Mouse (Mus musculus): ENCODE data around the gene Gm6588. TPM values are rescaled to one million over a fixed set of nuclear protein-coding genes. Genes with fewer than 3 reads are reported as not detected.

Gm6588 gene
- polyA plus RNA-seq, 1 experiment from 2014 or later: not detected

DNA sequence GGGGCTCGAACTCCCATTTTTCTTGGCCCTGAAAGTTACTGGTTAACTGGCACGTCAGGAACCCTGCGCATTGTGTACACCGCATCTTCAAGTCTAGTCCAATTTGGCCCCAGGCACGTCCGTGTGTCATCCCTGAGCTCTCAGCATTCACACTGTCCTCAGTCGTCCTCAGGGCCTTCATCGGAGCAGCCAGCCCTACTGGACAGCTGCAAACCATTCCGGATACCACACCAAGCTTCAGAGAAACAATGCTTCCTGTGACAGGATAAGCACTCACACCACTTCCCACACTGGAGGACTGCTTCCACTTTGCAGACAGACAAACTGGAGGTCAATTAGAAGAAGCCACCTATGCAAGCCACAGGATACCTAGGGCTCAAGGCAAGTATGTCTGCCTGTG, 3.9 kb downstream of the Gm6588 start:
- Histone ChIP-seq H3K4me1 (replicated peaks; ENCODE audit: control insufficient read depth, insufficient read depth, low read length) (no peaks in the 10 kb centered on the region), H3K4me2 (ENCODE audit: low read length) (no peak overlapping the region), H3K9me3 (ENCODE audit: control insufficient read depth, low read length) (no peaks in the 10 kb centered on the region), H3K4me3 (ENCODE audit: low read depth, low read length) (no peak overlapping the region), H3K9ac (ENCODE audit: low read length) (no peak overlapping the region), H3K36me3 (ENCODE audit: control insufficient read depth, insufficient read depth, low read length) (no peaks in the 10 kb centered on the region), H3K27ac (ENCODE audit: low read depth) (no peak overlapping the region), H3K27me3 (replicated peaks; ENCODE audit: control insufficient read depth, insufficient read depth, low read length) (no peaks in the 10 kb centered on the region)
- 66% methylated on average over 9 of the region's 9 CpGs for WGBS
- ATAC-seq (replicated peaks; ENCODE audit: low FRiP score, low TSS enrichment, low read depth) (no peak), DNase-seq (ENCODE audit: low spot score) (no peak)

DNA sequence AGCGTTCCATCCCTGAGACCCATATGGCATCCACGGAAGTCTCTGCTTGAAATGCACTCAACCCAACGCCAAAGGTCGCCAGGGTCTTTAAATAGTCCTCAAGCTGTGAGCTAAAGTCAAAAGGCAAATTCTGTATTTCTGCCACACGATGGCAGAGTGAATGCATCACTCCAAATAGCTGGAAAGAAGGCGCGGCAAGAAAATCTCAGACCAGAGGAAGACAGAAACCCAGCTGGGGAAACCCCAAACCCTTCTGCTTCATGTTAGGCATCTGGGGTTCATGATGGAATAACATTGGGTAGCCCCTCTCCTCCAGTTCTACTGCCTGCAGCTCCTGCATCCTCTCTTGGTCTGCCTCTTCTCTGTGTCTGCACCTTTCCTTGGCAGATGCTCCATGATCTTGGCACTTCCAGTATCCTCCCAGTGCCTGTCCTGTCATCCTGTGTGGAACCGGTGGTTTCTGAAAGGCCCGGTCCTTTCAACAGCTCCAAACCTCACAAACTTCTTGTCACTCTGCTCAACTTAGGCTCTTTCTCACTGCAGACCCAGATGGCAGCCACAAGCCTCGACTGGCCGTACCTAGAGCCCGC, 5.8 kb downstream of the Gm6588 start:
- Histone ChIP-seq H3K9ac (ENCODE audit: low read length) (no peak overlapping the region), H3K4me2 (ENCODE audit: low read length) (no peak overlapping the region), H3K36me3 (ENCODE audit: control insufficient read depth, insufficient read depth, low read length) (no peaks in the 10 kb centered on the region), H3K27ac (ENCODE audit: low read depth) (no peak overlapping the region), H3K9me3 (ENCODE audit: control insufficient read depth, low read length) (no peaks in the 10 kb centered on the region), H3K4me1 (replicated peaks; ENCODE audit: control insufficient read depth, insufficient read depth, low read length) (no peaks in the 10 kb centered on the region), H3K4me3 (ENCODE audit: low read depth, low read length) (no peak overlapping the region), H3K27me3 (replicated peaks; ENCODE audit: control insufficient read depth, insufficient read depth, low read length) (no peaks in the 10 kb centered on the region)
- ATAC-seq (replicated peaks; ENCODE audit: low FRiP score, low TSS enrichment, low read depth) (no peak), DNase-seq (ENCODE audit: low spot score) (no peak)
- 62% methylated on average over 12 of the region's 12 CpGs for WGBS

DNA sequence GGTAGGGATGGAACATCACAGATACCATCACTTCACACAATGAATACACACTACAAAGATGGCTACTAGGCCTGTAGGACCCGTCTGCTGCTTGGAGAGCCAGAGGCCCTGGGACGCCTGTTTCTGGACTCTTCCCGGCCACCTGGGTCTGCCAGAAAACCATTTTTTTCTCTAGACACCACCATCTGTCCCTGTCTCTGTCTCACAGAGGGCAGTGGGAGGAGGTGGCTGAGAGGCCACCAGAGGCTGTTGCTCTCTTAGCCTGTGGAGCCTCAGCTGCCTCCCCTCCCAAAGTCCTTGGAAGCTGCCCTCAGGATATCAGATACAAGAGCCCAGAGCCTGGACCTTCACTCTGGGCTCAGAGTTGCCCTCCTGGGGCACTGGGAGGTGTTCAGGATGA, 10.7 kb downstream of the Gm6588 start:
- Histone ChIP-seq H3K4me3 (ENCODE audit: low read depth, low read length) (no peak overlapping the region), H3K27me3 (replicated peaks; ENCODE audit: control insufficient read depth, insufficient read depth, low read length) (no peaks in the 10 kb centered on the region), H3K4me1 (replicated peaks; ENCODE audit: control insufficient read depth, insufficient read depth, low read length) (no peaks in the 10 kb centered on the region), H3K9ac (ENCODE audit: low read length) (no peak overlapping the region), H3K4me2 (ENCODE audit: low read length) (no peak overlapping the region), H3K36me3 (ENCODE audit: control insufficient read depth, insufficient read depth, low read length) (no peaks in the 10 kb centered on the region), H3K9me3 (ENCODE audit: control insufficient read depth, low read length) (no peaks in the 10 kb centered on the region), H3K27ac (ENCODE audit: low read depth) (no peak overlapping the region)
- ATAC-seq (replicated peaks; ENCODE audit: low FRiP score, low TSS enrichment, low read depth) (no peak), DNase-seq (ENCODE audit: low spot score) (no peak)
- 65% methylated on average over 3 of the region's 3 CpGs for WGBS

DNA sequence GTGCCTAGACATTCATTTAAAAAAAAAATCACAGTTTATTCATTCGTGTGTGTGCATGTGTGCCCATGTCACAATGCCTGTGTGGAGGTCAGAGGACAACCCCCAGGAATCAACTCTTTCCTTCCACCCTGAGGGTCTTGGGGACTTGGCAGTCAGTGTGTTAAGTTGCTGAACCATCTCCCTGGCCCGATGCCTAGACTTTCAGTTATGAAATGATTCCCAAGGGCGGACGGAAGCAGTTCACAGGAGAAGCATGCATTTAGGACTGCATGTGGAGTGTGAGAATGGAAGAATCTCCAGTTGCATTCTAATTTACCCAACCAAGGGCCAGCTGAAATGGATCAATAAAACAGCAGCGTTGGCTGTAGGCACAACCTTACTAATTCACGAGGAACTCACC, 17.1 kb downstream of the Gm6588 start:
- H3K36me3 ChIP-seq (ENCODE audit: control insufficient read depth, insufficient read depth, low read length): no peaks in the 10 kb centered on the region
- no peak for DNase-seq (ENCODE audit: low spot score)
- no peaks in the 10 kb centered on the region for H3K9me3 ChIP-seq (ENCODE audit: control insufficient read depth, low read length)
- WGBS: 50% methylated on average over 6 of the region's 6 CpGs
- H3K4me1 ChIP-seq (replicated peaks; ENCODE audit: control insufficient read depth, insufficient read depth, low read length): no peaks in the 10 kb centered on the region; the same call in 1 of the 2 replicates
- H3K4me2 ChIP-seq (ENCODE audit: low read length): no peak overlapping the region
- no peak overlapping the region for H3K27ac ChIP-seq (ENCODE audit: low read depth)
- no peaks in the 10 kb centered on the region for H3K27me3 ChIP-seq (replicated peaks; ENCODE audit: control insufficient read depth, insufficient read depth, low read length)
- no peak overlapping the region for H3K9ac ChIP-seq (ENCODE audit: low read length)
- no peak overlapping the region for H3K4me3 ChIP-seq (ENCODE audit: low read depth, low read length)
- no peak for ATAC-seq (replicated peaks; ENCODE audit: low FRiP score, low TSS enrichment, low read depth)

DNA sequence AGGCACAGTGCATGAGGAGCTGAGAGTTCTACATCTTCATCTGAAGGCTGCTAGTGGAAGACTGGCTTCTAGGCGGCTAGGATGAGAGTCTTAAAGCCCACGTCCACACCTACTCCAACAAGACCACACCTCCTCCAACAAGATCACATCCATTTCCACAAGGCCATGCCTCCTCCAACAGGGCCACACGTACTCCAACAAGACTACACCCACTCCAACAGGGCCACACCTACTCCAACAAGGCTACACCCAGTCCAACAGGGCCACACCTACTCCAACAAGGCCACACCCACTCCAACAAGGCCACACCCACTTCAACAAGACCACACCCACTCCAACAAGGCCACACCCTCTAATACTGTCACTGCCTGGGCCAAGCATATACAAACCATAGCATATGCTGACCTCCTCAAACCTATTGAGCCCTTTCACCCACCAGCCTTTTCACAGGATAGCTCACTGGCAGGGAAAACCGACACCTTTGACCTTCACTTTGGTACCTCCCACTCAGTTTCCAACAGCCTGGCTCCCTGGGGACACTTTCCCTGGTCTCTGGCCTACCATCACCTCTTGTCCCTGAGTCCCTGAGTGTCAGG, 19.9 kb downstream of the Gm6588 start:
- no peak for DNase-seq (ENCODE audit: low spot score)
- no peak for ATAC-seq (replicated peaks; ENCODE audit: low FRiP score, low TSS enrichment, low read depth)
- 70% methylated on average over 4 of the region's 4 CpGs for WGBS
- H3K4me3 ChIP-seq (ENCODE audit: low read depth, low read length): no peak overlapping the region
- H3K27ac ChIP-seq (ENCODE audit: low read depth): no peak overlapping the region
- H3K4me2 ChIP-seq (ENCODE audit: low read length): no peak overlapping the region
- no peak overlapping the region for H3K9ac ChIP-seq (ENCODE audit: low read length)
- H3K4me1 ChIP-seq (replicated peaks; ENCODE audit: control insufficient read depth, insufficient read depth, low read length): no peaks in the 10 kb centered on the region; the same call in 1 of the 2 replicates
- H3K9me3 ChIP-seq (ENCODE audit: control insufficient read depth, low read length): no peaks in the 10 kb centered on the region
- no peaks in the 10 kb centered on the region for H3K36me3 ChIP-seq (ENCODE audit: control insufficient read depth, insufficient read depth, low read length)
- H3K27me3 ChIP-seq (replicated peaks; ENCODE audit: control insufficient read depth, insufficient read depth, low read length): no peaks in the 10 kb centered on the region

DNA sequence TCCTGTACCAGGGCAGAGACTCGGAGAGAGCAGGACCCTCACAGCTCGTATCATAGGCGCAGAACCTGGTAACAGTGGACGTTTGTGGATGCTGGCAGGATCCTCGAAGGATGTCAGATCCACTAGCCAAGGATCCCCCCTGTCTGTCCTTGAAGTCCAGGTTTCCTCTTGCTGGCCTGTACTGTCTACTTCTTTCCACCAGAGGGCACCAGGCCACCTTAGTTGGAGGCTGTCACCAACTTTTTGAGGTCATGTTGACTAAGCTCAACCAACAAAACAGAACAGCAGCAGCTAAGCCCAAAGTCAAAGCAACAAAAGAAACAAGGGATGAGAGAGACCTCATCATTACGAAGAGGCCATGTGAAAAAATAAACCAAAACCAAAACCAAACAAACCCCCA, 20.9 kb downstream of the Gm6588 start:
- no peak overlapping the region for H3K27ac ChIP-seq (ENCODE audit: low read depth)
- H3K9ac ChIP-seq (ENCODE audit: low read length): no peak overlapping the region
- H3K36me3 ChIP-seq (ENCODE audit: control insufficient read depth, insufficient read depth, low read length): no peaks in the 10 kb centered on the region
- no peak for DNase-seq (ENCODE audit: low spot score)
- H3K4me3 ChIP-seq (ENCODE audit: low read depth, low read length): no peak overlapping the region
- H3K27me3 ChIP-seq (replicated peaks; ENCODE audit: control insufficient read depth, insufficient read depth, low read length): no peaks in the 10 kb centered on the region
- WGBS: 66% methylated on average over 6 of the region's 6 CpGs
- no peak for ATAC-seq (replicated peaks; ENCODE audit: low FRiP score, low TSS enrichment, low read depth)
- H3K9me3 ChIP-seq (ENCODE audit: control insufficient read depth, low read length): no peaks in the 10 kb centered on the region
- no peaks in the 10 kb centered on the region; the same call in 1 of the 2 replicates for H3K4me1 ChIP-seq (replicated peaks; ENCODE audit: control insufficient read depth, insufficient read depth, low read length)
- no peak overlapping the region for H3K4me2 ChIP-seq (ENCODE audit: low read length)

DNA sequence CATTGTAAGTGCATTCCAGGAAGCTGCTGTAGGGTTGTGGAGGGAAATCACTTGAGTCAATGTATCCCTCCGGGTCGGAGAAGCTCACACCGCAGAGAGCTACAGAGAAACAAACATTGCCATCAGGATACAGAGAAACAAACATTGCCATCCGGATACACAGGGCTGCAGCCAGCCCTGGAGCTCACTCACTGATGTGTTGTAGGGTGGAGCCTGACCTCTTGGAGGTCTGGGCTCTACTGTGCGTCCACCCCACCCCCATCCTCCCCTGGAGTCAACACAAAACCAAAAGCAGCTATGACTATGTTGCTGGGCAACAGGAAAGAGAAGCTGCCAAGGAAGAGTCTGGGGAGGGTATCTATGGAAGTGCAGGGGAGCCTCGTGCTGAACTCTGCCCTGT, 24.2 kb downstream of the Gm6588 start:
- H3K36me3 ChIP-seq (ENCODE audit: control insufficient read depth, insufficient read depth, low read length): no peaks in the 10 kb centered on the region
- no peak for ATAC-seq (replicated peaks; ENCODE audit: low FRiP score, low TSS enrichment, low read depth)
- no peak overlapping the region for H3K4me2 ChIP-seq (ENCODE audit: low read length)
- no peak for DNase-seq (ENCODE audit: low spot score)
- no peaks in the 10 kb centered on the region for H3K27me3 ChIP-seq (replicated peaks; ENCODE audit: control insufficient read depth, insufficient read depth, low read length)
- 35% methylated on average over 6 of the region's 6 CpGs for WGBS
- H3K4me1 ChIP-seq (replicated peaks; ENCODE audit: control insufficient read depth, insufficient read depth, low read length): no peaks in the 10 kb centered on the region
- H3K9ac ChIP-seq (ENCODE audit: low read length): no peak overlapping the region
- H3K4me3 ChIP-seq (ENCODE audit: low read depth, low read length): no peak overlapping the region
- no peaks in the 10 kb centered on the region for H3K9me3 ChIP-seq (ENCODE audit: control insufficient read depth, low read length)
- no peak overlapping the region for H3K27ac ChIP-seq (ENCODE audit: low read depth)

DNA sequence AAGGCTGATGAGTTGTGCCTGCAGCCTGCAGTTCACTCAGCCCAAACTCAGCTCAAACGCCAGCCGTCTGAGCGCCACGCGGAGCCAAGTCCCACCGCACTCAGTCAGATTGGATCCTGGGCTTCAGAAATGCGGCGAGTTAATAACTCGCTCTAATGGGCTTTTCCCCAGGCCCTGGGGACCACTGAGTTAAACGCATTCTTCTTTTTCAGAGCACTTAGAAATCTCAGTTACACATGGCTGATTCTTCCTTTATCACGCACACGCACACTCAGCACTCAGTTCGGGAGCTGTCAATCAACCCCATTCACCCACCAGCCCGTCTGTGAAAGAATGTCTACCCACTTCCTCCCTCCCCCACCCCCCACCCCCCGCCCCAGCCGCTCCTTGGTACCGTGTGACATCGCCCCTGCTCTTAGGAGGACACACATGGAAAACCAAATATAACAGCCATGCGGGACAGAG, 32.8 kb downstream of the Gm6588 start:
- Histone ChIP-seq H3K9ac (ENCODE audit: low read length) (no peak overlapping the region), H3K4me1 (replicated peaks; ENCODE audit: control insufficient read depth, insufficient read depth, low read length) (no peaks in the 10 kb centered on the region), H3K4me2 (ENCODE audit: low read length) (no peak overlapping the region), H3K27ac (ENCODE audit: low read depth) (no peak overlapping the region), H3K9me3 (ENCODE audit: control insufficient read depth, low read length) (no peaks in the 10 kb centered on the region), H3K36me3 (ENCODE audit: control insufficient read depth, insufficient read depth, low read length) (no peaks in the 10 kb centered on the region), H3K4me3 (ENCODE audit: low read depth, low read length) (no peak overlapping the region), H3K27me3 (replicated peaks; ENCODE audit: control insufficient read depth, insufficient read depth, low read length) (no peaks in the 10 kb centered on the region)
- DNase-seq (ENCODE audit: low spot score) (no peak), ATAC-seq (replicated peaks; ENCODE audit: low FRiP score, low TSS enrichment, low read depth) (no peak)
- 47% methylated on average over 19 of the region's 19 CpGs for WGBS

DNA sequence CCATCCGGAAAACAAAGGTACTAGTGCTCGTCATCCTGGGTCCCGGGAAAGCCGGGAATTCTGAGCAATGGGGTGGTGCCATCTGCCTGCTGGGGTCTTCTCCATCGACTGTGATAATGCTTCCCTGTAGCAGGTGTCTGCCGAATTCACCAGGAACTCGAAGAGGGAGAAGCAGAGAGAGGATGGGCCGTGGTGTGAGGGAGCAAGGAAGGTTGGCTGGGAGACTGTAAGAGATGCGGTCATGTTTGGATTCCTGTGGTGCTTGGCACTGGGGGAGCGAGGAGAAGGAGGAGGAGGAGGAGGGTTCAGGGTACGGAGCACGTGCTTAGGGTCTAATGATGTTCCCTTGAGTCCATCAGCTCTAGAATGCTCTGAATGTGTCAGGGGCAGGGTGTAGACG, 33.3 kb downstream of the Gm6588 start:
- H3K4me1 ChIP-seq (replicated peaks; ENCODE audit: control insufficient read depth, insufficient read depth, low read length): no peaks in the 10 kb centered on the region
- no peak overlapping the region for H3K9ac ChIP-seq (ENCODE audit: low read length)
- no peaks in the 10 kb centered on the region for H3K36me3 ChIP-seq (ENCODE audit: control insufficient read depth, insufficient read depth, low read length)
- ATAC-seq (replicated peaks; ENCODE audit: low FRiP score, low TSS enrichment, low read depth): no peak
- 67% methylated on average over 13 of the region's 13 CpGs for WGBS
- H3K4me2 ChIP-seq (ENCODE audit: low read length): no peak overlapping the region
- H3K9me3 ChIP-seq (ENCODE audit: control insufficient read depth, low read length): no peaks in the 10 kb centered on the region
- no peak overlapping the region for H3K4me3 ChIP-seq (ENCODE audit: low read depth, low read length)
- no peaks in the 10 kb centered on the region for H3K27me3 ChIP-seq (replicated peaks; ENCODE audit: control insufficient read depth, insufficient read depth, low read length)
- H3K27ac ChIP-seq (ENCODE audit: low read depth): no peak overlapping the region
- no peak for DNase-seq (ENCODE audit: low spot score)

Measured in intestine, embryonic 14.5 days (tissue).